Mouse (Mus musculus) stomach, postnatal 0 days (tissue): Measurements from ENCODE around the gene Celsr2.

Experiments
- CTCF ChIP-seq: IDR thresholded peaks from 2 replicates; pipeline ENCODE4 v1.5.1; 2016; ENCODE audit warnings: antibody characterized with exemption, low read depth, mild to moderate bottlenecking, moderate library complexity
- EP300 ChIP-seq: optimal IDR thresholded peaks from 2 replicates; pipeline ENCODE3; 2016; ENCODE audit warnings: antibody characterized with exemption

DNA sequence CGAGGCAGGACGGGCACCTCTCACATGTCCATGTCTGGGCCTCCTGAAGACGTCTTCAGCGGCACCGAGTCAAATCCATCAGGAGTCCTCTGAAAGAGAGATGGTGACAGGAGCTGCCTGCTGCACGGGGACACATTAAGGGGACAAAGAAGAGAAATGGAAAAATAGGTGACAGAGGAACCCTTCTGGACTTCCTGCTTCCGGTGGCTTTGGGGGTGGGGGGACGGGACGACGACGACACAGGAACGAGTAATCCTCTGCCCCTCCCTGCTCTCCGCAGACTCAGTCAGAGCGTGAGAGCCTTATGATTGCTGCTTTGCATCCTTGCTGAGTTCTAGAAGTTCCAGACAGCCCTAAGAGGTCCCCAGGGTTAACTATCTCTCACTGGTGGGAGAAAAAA lies 43.0 kb upstream of the Celsr2 start:
- TF ChIP-seq CTCF (no peak), EP300 (no peak)
